Mouse (Mus musculus) brain, adult 2 months (tissue): ENCODE measurements at regions not wholly inside any gene's neighbourhood (a gene's known extent, or its start where the extent isn't known, plus 50 kb on each side); places are given as distances from the start of the nearest gene placed in this dataset.
"Not testable (repeated sequence)": the region's sequence is repeated elsewhere in the genome, so short reads cannot be mapped to it uniquely, and the experiment has no call there.

Experiments used
- DNase-seq: peaks from one replicate; pipeline ENCODE4 v3.0.0; 2011; ENCODE audit warnings: low read depth, low spot score

DNA sequence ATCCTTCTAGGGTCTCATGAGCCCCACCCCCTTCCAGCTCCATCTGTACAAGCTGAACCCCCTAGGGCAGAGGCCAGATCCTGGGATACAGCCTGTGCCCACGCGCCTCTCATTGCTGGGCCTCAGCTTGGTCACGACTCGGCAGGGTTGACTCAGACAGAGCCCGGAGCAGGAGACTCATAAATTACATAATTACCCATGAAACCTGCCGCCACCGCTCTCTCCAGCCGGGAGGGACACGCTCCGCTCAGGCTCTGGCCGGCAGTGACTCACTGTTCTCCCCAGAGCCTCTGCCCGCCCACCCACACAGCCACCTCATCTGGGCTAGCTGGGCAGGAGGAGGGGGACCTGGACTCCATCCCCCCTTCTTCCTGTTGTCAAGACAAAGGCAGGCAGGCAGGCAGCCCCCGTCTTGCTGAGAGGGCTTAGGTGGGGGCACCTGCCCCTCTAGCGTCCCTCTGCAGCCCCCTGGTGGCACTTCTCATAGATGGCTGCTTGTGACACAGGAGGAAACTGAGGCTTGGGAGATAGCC, 149.6 kb upstream of the Rtl1 start:
- peak; percentile 93 for DNase-seq

DNA sequence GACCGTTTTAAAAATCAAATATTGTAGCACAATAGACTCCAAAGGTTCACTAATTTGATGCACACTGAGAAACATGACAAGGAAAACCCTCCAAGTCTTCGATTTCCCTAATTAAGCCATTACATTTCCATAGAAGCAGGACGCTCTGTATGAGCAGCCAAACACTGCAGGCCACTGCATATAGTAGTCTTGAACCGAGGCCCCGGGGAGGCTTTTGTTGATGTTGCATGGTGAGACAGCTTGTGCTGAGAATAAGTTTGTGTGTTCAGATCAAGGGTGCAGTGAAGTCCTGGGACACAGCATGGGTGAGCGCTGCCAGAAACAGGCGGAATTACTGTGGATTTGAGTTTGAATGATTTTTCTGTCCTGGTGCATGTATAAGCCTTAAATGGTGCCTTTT, 154.9 kb upstream of the Rtl1 start:
- DNase-seq, result no peak

DNA sequence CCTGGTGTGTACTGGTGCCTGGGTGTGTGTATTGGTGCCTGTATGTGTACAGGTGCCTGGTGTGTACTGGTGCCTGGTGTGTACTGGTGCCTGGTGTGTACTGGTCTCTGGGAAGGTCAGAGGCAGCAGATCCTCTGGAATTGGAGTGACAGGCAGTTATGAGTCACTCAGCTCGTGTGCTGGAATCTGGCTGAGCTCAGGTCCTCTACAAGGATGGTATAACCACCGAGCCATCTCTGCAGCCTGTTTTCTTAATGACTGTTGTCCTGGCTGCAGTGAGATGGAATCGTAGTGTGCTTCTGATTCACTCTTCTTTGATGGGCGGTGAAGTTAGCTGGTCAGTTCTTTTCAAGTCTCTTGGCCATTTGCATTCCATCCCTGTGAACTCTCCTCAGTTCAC, 164.2 kb upstream of the Rtl1 start:
- no peak for DNase-seq

DNA sequence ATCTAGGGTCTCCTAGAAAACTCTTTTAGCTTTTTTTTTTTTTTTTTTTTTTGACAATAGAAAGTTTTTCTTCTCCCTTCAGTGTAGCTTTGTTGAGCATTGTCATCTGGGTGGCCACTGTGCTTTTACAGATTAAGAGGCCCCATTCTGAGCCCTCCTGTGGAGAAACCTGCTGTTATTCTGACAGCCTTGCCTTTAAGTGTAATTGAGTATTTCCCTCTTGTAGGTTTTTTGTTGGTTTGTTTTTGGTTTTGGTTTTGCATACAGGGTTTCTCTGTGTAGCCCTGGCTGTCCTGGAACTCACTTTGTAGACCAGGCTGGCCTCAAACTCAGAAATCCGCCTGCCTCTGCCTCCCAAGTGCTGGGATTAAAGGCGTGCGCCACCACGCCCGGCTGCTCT, 166.5 kb upstream of the Rtl1 start:
- DNase-seq, result not testable (repeated sequence)

DNA sequence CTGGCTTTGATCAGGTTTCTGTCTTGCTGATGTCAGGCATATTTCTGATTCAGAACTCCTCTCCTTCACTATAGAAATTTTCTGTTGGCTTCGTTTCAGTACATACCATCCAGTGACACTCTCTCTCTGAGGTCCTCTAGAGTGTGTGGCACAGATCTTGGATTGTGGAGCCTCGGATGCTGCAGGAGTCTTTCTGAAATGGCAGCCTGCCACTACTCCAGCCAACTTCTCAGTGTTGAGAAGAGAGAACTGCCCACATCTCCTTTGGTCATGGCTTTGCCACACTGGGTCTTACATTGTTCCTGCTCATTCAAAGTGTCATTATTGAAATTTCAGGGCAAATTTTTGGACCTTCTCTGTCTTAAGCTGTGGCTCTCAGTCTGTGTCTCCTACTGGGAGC, 172.4 kb upstream of the Rtl1 start:
- no peak for DNase-seq

DNA sequence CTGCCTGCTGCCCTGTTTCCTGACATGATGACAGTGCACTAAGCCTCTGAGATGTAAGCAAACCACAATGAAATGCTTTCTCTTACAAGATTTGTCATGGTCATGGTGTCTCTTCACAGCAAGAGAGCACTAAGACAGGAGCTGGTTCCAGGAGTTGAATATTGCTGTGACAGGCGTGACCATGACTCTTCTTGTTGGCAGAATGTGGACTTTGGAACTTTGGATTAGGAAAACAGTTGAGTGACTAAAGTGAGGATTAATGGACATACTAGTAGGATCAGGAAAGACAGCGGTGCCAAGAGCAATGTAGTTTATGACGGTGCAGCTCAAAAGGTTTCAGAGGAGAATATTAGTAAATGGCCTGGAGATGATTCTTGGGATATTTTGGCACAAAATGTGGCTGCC, 173.8 kb upstream of the Rtl1 start:
- DNase-seq, result no peak

DNA sequence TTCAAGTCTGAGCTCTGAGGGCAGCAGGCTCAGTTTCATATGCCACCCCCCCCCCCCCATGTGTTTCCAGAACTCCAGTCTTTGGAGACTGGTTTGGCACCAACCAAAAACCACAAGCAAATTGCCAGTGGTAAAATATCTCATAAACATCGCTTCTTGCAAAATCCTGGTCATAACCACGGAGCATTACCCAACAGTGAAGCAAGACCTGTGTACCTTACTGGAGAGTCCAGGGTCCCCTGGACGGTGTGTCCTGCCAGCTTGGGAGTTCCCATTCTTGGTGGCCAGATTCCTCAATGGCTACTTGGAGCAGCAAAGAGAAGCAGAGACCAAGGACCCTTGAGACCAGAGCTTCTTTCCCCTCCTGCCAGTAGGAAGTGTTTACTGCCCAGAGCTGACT, 198.7 kb upstream of the Rtl1 start:
- no peak for DNase-seq

DNA sequence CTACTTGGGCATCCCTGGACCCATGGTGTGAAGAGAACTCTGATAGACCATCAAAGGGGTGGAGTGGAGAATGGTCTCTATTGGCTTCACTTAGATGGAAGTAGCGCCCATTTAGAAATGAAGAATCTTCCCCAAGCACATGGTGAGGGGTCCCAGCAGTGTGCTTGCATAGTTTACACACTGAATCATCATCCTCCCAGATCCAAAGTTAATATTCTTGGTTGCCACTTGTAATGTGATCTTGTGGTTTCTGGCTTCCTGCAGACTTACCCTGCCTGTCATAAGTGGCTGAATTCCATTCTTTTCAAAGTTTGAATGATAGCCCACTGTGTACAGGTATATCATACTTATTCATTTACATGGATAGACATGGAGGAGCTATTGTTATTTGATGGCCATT, 199.3 kb upstream of the Rtl1 start:
- DNase-seq, result no peak

DNA sequence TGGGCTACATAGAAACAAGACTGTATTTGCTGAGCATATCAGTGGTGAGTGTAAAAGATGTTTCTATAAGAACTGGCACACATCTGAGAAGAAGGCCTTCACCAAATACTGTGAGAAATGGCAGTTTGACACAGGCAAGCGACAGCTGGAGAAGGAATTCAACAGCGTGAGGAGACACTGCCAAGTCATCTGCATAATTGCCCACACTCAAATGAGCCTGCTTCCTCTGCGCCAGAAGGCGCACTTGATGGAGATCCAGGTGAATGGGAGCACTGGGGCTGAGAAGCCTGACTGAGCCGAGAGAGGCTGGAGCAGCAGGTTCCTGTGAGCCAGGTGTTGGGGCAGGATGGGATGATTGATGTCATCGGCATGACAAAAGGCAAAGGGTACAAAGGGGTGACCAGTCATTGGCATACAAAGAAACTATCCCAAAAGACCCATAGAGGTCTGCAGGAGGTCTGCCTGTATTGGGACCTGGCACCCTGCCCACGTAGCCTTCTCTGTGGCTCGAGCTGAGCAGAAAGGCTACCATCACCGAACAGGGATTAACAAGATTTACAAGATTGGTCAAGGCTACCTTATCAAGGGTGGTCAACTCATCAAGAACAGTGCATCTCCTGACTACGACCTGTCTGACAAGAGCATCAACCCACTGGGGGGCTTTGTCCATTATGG, 227.2 kb upstream of the Rtl1 start:
- peak; percentile 71 for DNase-seq

DNA sequence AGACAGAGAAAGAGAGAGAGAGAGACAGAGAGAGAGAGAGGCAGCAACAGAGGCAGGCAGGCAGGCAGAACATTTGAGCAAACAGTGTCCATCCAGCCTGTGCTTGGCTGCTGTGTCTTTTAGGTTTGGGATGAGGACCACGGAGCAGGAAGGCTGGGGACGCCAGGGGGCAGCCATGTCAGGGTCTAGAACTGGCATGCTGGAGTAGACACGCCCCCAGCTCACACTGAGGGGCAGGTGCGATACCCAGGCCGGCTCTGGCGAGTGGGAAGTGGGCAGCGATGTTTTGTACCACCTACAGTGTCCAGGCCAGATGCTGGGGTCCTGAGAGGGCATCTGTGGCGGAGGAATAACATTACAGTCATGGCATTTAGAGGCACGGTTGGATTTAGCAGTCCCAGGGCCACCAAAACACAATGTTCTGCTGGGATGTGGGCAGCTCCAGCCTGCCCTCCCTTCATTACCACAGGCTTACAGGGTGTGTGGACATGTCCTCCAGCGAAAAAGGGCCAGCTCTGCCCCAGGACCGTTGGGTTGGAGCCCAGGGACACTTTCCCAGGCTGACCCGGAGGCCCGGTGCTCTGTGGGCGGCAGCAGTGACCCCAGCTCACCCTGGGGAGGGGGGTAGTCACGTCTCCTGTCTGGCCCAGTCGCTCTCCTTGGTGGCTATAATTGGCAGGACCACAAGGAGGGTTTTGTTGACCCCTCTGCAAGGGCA, 230.3 kb upstream of the Rtl1 start:
- no peak for DNase-seq

DNA sequence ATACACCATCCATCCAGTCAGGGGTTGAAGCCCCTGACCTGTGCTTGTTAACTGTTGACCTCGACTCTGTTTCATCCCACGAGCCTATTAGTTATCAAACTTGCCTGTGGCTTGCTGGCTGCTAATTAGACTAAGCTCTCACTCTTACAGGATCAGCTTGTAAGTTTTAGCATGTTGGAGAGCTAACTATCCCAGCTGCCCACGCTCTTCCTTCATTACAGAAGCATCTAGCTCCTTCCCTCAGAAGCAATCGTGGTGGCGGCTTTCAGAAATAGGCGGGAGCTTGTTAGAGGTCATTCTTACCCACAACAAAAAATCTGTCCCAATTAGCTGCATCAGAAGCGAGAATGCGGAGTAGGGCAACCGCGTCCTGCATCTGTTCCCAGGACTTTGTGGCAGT, 232.8 kb upstream of the Rtl1 start:
- peak; percentile 39 for DNase-seq

DNA sequence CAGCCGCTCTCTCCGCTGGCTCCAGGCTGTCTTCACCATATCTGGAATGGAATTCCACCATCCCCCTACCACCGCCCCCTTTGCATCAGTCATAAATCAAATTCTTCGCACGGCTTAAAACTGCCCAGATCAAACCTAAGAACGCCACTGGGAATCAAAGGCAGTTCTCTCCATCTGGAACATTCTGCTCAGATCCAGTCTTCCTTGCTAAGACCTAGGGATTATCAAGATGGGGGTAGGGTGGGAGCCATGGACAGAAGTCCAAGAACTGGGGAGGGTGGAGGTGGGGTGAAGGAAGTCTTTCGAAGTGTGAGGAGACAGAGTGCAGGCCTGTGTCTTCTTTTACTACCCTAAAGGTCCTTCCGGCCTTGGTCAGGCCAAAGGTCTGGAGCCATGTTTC, 236.4 kb upstream of the Rtl1 start:
- DNase-seq, result no peak

DNA sequence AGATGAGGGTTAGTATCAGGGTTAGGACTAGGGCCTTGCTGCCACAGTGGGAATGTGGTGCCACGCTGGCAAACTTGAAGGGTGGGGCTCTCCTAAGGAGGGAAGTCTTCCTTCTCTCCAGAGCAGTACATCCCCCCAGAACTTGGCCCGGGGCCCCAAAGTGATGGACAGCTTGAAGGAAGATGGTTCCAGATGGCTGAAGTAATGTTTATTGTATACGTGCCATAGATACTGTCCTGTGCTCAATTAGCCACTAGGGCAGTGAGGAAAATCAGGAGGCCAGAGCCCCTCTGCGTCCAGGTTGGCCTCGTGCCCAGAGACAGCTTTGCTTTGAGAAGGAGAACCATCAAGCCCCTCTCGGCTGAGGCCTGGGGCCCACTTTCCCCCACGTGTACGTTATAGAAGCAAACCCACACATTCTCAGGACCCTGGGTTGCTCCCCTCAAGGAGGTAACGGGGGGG, 239.0 kb upstream of the Rtl1 start:
- no peak for DNase-seq

DNA sequence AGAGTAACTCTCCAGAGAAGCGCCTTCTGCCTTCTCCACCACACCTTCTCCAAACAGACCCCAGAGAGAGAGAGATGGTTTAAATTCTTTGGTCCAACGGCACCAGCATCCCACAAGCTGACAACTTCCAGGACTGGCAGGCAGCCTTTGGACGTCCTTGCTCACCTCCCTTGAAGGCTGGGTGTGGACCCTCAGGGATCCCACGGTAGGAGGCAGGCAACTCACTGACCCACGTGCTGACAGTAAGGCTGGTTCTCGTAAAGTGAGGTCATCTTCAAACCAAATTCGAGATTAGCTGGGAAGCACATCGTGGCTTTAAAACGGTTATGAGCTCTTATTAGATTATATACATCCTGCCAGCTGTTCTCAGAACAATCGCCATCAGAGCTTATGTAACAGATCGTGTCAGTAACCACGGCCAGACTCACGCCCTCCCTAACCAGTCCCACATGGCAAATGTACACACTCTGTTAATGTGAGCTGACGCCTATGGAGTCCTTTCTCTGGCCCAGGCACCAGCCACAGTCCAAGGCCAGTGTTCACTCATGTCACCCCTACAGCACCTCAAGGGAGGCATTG, 239.9 kb upstream of the Rtl1 start:
- no peak for DNase-seq

DNA sequence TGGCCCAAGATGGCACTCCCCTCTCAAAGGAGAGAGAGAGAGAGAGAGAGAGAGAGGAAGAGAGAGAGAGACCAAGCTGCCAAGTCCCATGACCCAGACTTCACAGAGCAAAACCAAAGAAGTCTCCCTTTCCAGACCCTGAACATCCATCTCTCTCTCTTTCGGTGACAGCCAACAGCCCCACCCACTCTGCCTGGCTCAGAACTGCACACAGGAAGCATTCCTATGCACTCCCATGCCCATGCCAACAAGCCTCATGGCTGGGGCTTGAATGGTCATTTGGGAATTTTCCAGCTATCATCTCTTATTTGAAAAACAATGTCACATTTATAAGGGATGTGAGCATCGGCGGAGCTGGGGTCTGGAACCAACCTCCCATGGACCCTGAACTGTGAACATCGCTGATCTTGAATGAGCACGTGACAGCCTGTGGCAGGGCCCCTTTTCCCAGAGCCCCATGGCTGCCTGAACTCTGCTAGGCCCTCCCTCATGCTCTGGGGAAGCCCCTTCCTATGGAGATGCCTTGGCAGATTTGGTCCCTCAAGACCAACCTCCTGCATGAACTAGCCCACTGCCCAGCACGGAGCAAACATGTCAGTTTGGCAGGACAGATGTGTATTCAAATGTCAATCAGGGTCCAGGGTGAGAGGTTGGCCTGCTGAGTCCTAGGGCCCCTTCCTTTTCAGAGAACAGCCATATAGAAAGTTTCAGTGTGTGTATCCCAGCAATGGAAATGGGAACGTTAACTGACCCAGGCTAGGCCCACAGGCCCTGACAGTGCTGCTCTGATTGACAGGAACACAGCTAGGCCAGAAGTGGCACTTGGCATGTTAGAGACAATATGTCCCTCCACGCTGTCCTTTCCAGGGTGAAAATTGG, 244.8 kb upstream of the Rtl1 start:
- DNase-seq, result no peak

DNA sequence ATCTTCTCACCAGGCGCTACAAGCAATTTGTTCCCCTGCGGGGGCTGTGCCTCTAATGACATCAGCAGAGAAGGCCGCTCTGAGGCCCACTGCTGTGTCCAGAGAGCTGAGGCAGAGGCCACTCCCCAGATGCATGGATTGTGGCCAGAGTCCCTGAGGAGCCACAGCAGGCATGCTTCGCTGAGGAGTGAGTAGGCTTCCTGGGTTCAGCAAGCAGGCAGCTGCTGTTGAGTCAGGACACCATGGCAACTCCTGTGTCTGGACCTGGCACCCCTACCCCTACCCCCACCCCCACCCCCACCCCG, 245.4 kb upstream of the Rtl1 start:
- peak; percentile 11 for DNase-seq

DNA sequence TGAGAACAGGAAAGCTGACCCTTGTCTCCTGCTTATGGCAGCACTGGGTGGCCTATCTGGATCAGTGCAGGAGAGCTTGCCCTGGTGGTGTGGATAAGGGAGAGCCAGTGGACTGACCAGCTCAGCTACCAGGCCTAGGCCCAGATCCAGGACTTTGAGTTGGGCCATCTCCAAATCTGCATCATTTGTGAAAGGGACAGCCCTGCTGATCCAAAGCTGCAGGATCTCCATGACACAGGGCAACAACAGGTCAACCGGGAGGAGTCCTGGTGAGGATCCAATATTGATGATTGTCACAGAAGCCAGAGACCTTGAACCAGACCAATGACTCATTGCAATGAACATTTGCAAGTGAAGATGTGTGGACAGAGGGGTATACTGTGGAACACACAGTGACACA, 256.2 kb upstream of the Rtl1 start:
- no peak for DNase-seq

DNA sequence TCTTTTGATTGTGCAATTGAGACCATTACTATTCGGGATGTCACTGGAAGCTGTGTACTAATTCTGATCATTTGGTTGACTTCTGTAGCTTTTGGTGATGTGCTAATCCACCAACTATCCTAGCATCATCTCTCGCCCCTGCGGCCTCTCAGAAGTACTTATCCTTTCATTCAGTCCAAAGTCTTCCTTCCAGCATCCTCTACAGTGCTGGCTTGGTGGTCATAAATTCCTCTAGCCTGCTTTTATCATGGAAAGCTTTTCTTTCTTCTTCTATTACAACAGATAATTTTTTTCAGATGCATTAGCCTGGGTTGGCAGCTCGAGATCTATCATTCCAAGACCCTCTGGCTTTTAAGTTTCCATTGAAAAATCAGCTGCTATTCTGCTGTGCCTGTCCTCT, 257.6 kb upstream of the Rtl1 start:
- DNase-seq, result no peak

DNA sequence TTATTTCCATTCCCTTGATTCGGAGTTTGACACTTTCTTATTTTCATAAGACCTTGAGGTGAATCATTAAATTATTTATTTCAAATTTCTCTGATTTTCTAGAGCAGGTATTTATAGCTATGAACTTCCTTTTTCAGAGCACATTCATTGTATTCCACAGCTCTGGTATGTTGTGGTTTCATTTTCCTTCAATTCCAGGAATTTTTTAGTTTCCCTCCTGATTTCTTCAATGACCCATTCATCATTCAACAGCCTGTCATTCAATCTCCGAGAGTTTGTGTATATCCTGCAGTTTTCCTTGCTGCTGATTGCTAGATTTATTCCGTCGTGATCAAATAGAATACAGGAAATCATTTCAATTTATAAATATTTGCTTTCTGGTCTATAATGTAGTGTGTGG, 264.7 kb upstream of the Rtl1 start:
- no peak for DNase-seq

DNA sequence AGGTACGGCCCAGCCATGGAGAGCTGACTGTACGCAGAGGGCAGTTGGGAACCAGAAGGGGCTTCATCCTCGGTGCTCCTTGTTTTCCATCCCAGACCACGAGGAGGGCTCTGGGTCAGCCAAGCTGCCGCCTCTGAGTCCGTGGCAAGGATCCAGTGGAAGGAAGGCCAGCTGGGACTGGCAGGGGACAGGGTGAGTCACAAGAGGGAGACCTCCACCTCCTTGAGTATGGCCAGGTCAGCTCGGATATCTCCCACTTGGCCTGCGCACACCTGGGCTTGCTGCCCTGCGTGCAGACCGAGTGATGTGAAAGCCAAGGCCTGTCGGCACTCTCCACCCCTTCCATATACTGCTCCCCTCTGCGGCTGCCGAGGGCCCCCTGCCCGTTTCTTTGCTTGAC, 270.9 kb upstream of the Rtl1 start:
- DNase-seq, result no peak

DNA sequence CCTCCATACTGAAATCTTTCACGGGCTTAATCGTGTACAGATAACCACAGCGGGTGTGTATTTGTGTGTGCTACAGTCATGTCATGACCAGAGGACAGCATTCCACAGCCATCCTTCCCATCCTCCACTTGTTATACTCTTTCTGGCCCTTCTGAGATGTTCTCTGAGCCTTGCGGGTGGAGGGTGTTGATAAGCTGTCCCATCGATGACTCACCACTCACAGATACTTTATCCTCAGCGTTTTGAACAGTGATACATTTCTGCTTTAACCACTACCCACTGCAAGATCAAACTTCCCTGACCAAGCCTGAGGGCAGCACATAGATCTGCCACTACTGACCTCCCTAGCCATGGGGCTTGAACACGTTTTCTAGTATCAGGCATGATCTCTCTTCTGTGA, 274.3 kb upstream of the Rtl1 start:
- DNase-seq, result no peak

DNA sequence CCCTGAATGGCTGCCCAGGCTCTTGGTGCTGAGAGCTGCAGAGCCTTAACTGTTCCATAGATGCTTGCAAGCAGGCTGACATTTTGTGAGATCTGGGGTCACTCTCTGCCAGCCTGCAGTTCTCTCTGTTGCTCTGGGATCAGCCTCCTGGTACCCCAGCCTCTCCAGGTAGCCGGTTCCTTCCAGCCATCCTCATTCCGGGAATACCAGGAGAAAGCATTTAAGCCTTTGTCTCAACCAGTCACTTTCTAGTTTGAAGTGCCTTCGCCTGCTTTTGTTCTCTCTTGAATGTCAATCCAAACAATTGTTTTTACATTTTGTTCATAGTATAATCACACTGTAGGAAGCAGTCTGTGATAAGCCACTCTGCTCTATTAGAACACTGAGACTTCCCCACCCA, 281.0 kb upstream of the Rtl1 start:
- DNase-seq, result no peak
